Mouse (Mus musculus) NIH3T3 (cell line): ENCODE data around the gene Akp3.

ENCODE experiments used
- DNase-seq: peaks from one replicate; pipeline ENCODE4 v3.0.0-alpha.2; 2012; ENCODE audit warnings: low read depth

Gene Akp3

GRCm38 (mm10) chr1:87154501-87155120, 29.8 kb downstream of the Akp3 start:
- no peak for DNase-seq

DNA sequence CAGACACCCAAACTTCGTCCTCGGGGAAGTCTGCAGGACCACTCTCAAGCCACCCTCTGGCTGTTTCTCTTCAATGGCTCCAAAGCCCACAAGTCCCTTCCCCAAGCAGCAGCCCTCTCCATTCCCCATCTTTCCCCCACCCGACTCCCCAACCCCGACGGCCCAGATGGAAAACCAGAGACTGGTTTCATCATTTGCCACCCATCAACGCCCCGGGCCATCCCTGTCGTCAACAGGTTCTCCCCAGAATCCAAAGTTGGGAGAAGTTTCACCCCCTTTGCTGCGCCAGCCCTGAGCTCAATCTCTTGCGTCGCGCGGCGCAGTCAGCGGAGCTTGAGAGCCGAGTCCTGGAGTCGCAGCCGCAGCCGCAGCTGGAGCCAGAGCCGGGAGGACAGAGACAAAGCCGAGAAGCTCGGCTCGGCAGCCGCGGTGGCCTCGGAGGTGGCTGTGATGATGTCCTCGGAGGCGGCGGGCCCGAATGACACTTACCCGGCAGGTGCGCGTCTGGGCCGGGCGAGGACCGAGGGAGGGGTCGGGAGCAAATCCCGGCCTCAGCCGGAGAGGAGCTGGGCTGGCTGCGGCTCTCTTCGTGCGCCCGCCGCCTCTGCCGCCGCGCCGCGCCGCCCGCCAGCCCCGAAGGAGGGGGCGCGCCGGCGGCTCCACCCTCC, 30.9 kb downstream of the Akp3 start:
- DNase-seq: no peak

- no peak for DNase-seq
Observed at GRCm38 (mm10) chr1:87156199-87156587, 31.4 kb downstream of the Akp3 start, which contains the start of gene Ecel1. Gene Ecel1, minus strand, starts transcription at chr1:87156521.

- peak; percentile 78 for DNase-seq
Observed at GRCm38 (mm10) chr1:87159396-87159795, 34.6 kb downstream of the Akp3 start.

- DNase-seq: no peak
Observed at GRCm38 (mm10) chr1:87164164-87164795, 39.5 kb downstream of the Akp3 start.

- no peak for DNase-seq
Observed at GRCm38 (mm10) chr1:87164796-87165184, 40.0 kb downstream of the Akp3 start.

- no peak for DNase-seq
Observed at GRCm38 (mm10) chr1:87170458-87170857, 45.7 kb downstream of the Akp3 start.

- no peak for DNase-seq
Observed at GRCm38 (mm10) chr1:87171312-87171711, 46.5 kb downstream of the Akp3 start.

DNA sequence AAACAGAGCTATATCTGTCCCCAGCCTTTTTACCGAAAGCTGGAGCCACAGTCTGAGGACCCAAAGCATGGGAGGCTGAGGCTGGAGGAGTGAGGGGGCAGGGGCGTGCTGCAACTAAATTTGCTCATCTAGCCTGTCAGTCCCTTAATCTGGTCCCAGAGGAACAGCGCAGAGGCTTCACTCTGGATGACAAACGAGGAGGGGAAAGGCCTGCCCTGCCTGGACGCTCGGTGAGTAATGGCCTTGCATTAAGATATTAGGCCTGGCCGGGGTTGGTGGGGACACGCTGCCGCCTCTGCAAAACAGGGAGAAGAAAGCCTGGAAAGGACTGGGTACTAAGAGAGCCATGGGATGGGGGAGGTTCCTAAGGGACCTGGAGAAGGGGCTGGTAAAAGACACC, 47.5 kb downstream of the Akp3 start:
- peak; percentile 30 for DNase-seq

DNA sequence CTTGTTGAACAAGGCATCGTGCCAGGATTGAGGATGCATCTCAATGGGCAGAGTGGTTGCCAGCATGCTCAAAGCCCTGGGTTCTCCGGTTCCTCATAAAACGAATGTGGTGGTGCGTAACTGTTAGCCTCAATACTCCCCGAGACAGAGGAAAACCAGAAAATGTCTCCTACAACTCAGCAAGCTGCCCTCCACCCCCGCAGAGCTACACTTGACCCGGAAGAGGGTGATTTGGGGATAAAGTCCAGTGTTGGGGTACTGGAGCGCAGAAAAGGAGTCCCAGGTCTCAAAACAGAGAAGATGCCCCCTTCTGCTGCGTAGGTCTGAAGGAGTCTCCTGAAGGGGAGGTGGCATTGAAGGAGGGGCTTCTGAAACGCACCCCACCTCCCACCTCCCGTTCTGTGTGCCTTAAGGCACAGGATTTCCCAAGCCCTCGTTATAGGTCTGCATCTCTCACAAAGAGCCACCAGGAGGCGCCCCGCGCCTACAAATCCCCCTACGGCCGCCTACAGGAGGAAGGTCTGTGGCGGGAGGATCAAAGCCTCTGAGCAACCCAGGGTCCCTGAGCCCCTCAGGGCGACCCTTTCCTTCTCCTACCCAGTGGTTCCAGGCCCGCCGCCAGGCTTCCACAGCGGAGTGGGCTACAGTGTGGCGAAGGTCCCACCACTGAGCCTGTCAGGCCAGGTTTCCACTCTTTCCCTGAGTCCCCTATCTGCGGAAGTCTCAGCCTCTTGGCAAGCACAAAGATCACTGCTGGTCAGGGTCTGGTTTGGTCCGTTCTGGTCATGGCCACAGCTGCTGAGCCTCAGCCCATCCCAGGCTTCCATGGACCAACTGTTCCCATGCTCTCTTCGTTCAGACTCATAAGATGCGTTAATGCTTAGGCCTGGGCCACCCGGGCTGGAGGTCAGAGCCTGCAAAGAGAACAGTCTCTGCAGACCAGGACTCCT, 49.5 kb downstream of the Akp3 start:
- peak; percentile 87 for DNase-seq

GRCm38 (mm10) chr1:87175852-87176292, 51.1 kb downstream of the Akp3 start:
- DNase-seq: peak; percentile 61
